Mouse (Mus musculus) midbrain, embryonic 11.5 days (tissue): ENCODE data around the gene Foxn3. TPM values are rescaled to one million over a fixed set of nuclear protein-coding genes. Genes with fewer than 3 reads are reported as not detected.

Experiments
- ATAC-seq: fragments of 200-750 bp; cut with Nextera tagmentation; 2 replicates; pipeline ENCODE4 v1.8.0; 2017; ENCODE audit warnings: moderate TSS enrichment, moderate library complexity; ENCODE audit not compliant: low FRiP score
- DNase-seq: peaks from one replicate; pipeline ENCODE4 v3.0.0; 2015; ENCODE audit warnings: low spot score; ENCODE audit errors: missing footprints
- H3K27ac ChIP-seq: fragments of 300-500 bp; sonication (generic); 2 replicates; pipeline ENCODE4 v1.5.1; 2014; ENCODE audit warnings: low read depth, low read length
- H3K27me3 ChIP-seq: fragments of 300-500 bp; sonication (generic); 2 replicates; pipeline ENCODE4 v1.6.1; 2014; ENCODE audit warnings: mild to moderate bottlenecking, low read length, moderate library complexity, mixed read lengths; ENCODE audit not compliant: control insufficient read depth, insufficient read depth
- H3K36me3 ChIP-seq: fragments of 300-500 bp; sonication (generic); 2 replicates; pipeline ENCODE4 v1.6.1; 2014; ENCODE audit warnings: mild to moderate bottlenecking, low read length, moderate library complexity, mixed read lengths; ENCODE audit not compliant: control insufficient read depth, insufficient read depth
- H3K4me1 ChIP-seq: fragments of 300-500 bp; sonication (generic); 2 replicates; pipeline ENCODE4 v1.6.1; 2014; ENCODE audit warnings: low read length; ENCODE audit not compliant: control insufficient read depth, insufficient read depth
- H3K4me2 ChIP-seq: fragments of 300-500 bp; sonication (generic); 2 replicates; pipeline ENCODE4 v1.6.1; 2014; ENCODE audit warnings: mild to moderate bottlenecking, moderate library complexity
- H3K4me3 ChIP-seq: fragments of 300-500 bp; sonication (generic); 2 replicates; pipeline ENCODE4 v1.5.1; 2014; ENCODE audit warnings: low read depth, low read length
- H3K9ac ChIP-seq: fragments of 300-500 bp; sonication (generic); 2 replicates; pipeline ENCODE4 v1.6.1; 2014; ENCODE audit warnings: low read length
- H3K9me3 ChIP-seq: fragments of 300-500 bp; sonication (generic); 2 replicates; pipeline ENCODE4 v1.6.1; 2016; ENCODE audit warnings: low read length; ENCODE audit not compliant: control insufficient read depth
- WGBS: fragments of 180-500 bp; shearing (Covaris S2); extraction: QIAGEN DNeasy Blood & Tissue Kit; methylation state at CpG from one replicate; pipeline ENCODE4 v1.1.7; 2014; 5-methylcytosine and 5-hydroxymethylcytosine counted together
- polyA plus RNA-seq: library from polyadenylated mRNA; unstranded; fragments of >200 nt; fragmentation: Nextera tagmentation; extraction: Ambion mirVana; gene quantifications from 2 replicates; pipeline ENCODE4 v1.2.1, GENCODE M21; 2014

Gene Foxn3
- polyA plus RNA-seq, 1 experiment from 2014 or later: 73.8 TPM

GRCm38 (mm10) chr12:99267732-99268131 is 295.6 kb downstream of the Foxn3 start:
- Histone ChIP-seq H3K27ac (no peak overlapping the region), H3K4me1 (peaks cover 15% of the 10 kb centered on the region), H3K9ac (no peak overlapping the region), H3K4me2 (no peak overlapping the region), H3K4me3 (no peak overlapping the region), H3K36me3 (no peaks in the 10 kb centered on the region), H3K27me3 (no peaks in the 10 kb centered on the region), H3K9me3 (no peaks in the 10 kb centered on the region)
- 81% methylated on average over 11 of the region's 11 CpGs for WGBS
- DNase-seq: no peak
- ATAC-seq: no peak

GRCm38 (mm10) chr12:99266434-99266833 is 296.9 kb downstream of the Foxn3 start:
- WGBS: 92% methylated on average over 7 of the region's 7 CpGs
- Histone ChIP-seq H3K27me3 (no peaks in the 10 kb centered on the region), H3K4me2 (no peak overlapping the region), H3K4me1 (peaks cover 15% of the 10 kb centered on the region), H3K27ac (no peak overlapping the region), H3K9ac (no peak overlapping the region), H3K36me3 (no peaks in the 10 kb centered on the region), H3K4me3 (no peak overlapping the region), H3K9me3 (no peaks in the 10 kb centered on the region)
- ATAC-seq: no peak
- DNase-seq: no peak

GRCm38 (mm10) chr12:99265777-99266176 is 297.6 kb downstream of the Foxn3 start:
- WGBS: 91% methylated on average over 6 of the region's 6 CpGs
- Histone ChIP-seq H3K27ac (no peak overlapping the region), H3K27me3 (no peaks in the 10 kb centered on the region), H3K4me3 (no peak overlapping the region), H3K9me3 (no peaks in the 10 kb centered on the region), H3K9ac (no peak overlapping the region), H3K4me2 (no peak overlapping the region), H3K36me3 (no peaks in the 10 kb centered on the region), H3K4me1 (peaks cover 12% of the 10 kb centered on the region)
- ATAC-seq: no peak
- no peak for DNase-seq

- no peak overlapping the region for H3K27ac ChIP-seq
- no peak overlapping the region for H3K9ac ChIP-seq
- H3K4me1 ChIP-seq: peaks cover 9% of the 10 kb centered on the region
- H3K4me3 ChIP-seq: no peak overlapping the region
- WGBS: 79% methylated on average over 7 of the region's 7 CpGs
- DNase-seq: no peak
- H3K4me2 ChIP-seq: no peak overlapping the region
- H3K27me3 ChIP-seq: no peaks in the 10 kb centered on the region
- H3K9me3 ChIP-seq: no peaks in the 10 kb centered on the region
- no peaks in the 10 kb centered on the region for H3K36me3 ChIP-seq
- no peak for ATAC-seq
Measured at GRCm38 (mm10) chr12:99264386-99264785, 299.0 kb downstream of the Foxn3 start.

GRCm38 (mm10) chr12:99263592-99264335 is 299.6 kb downstream of the Foxn3 start:
- H3K36me3 ChIP-seq: no peaks in the 10 kb centered on the region
- no peak overlapping the region for H3K4me2 ChIP-seq
- H3K4me3 ChIP-seq: no peak overlapping the region
- no peak overlapping the region for H3K27ac ChIP-seq
- H3K9ac ChIP-seq: no peak overlapping the region
- no peaks in the 10 kb centered on the region for H3K9me3 ChIP-seq
- peaks cover 3% of the 10 kb centered on the region for H3K4me1 ChIP-seq
- no peak for ATAC-seq
- no peak for DNase-seq
- 91% methylated on average over 12 of the region's 12 CpGs for WGBS
- H3K27me3 ChIP-seq: no peaks in the 10 kb centered on the region

- H3K9me3 ChIP-seq: no peaks in the 10 kb centered on the region
- H3K27ac ChIP-seq: no peak overlapping the region
- H3K36me3 ChIP-seq: no peaks in the 10 kb centered on the region
- no peaks in the 10 kb centered on the region for H3K27me3 ChIP-seq
- WGBS: 89% methylated on average over 1 of the region's 1 CpGs
- no peak overlapping the region for H3K4me2 ChIP-seq
- no peak overlapping the region for H3K9ac ChIP-seq
- no peak for DNase-seq
- no peak for ATAC-seq
- H3K4me3 ChIP-seq: no peak overlapping the region
- H3K4me1 ChIP-seq: peaks cover 2% of the 10 kb centered on the region; the same call in 1 of the 2 replicates
Measured at GRCm38 (mm10) chr12:99262840-99263239, 300.5 kb downstream of the Foxn3 start.

- Histone ChIP-seq H3K4me1 (peaks cover 2% of the 10 kb centered on the region; the same call in 1 of the 2 replicates), H3K9me3 (no peaks in the 10 kb centered on the region), H3K36me3 (no peaks in the 10 kb centered on the region), H3K4me2 (no peak overlapping the region), H3K9ac (no peak overlapping the region), H3K27ac (no peak overlapping the region), H3K27me3 (no peaks in the 10 kb centered on the region), H3K4me3 (no peak overlapping the region)
- no peak for DNase-seq
- WGBS: 93% methylated on average over 11 of the region's 11 CpGs
- no peak for ATAC-seq
Measured at GRCm38 (mm10) chr12:99262066-99262599, 301.2 kb downstream of the Foxn3 start.

GRCm38 (mm10) chr12:99260171-99260570 is 303.2 kb downstream of the Foxn3 start:
- H3K9ac ChIP-seq: no peak overlapping the region
- no peaks in the 10 kb centered on the region for H3K9me3 ChIP-seq
- no peak for ATAC-seq
- no peaks in the 10 kb centered on the region for H3K4me1 ChIP-seq
- no peak for DNase-seq
- H3K4me3 ChIP-seq: no peak overlapping the region
- 80% methylated on average over 10 of the region's 10 CpGs for WGBS
- H3K36me3 ChIP-seq: no peaks in the 10 kb centered on the region
- no peak overlapping the region for H3K27ac ChIP-seq
- no peaks in the 10 kb centered on the region for H3K27me3 ChIP-seq
- H3K4me2 ChIP-seq: no peak overlapping the region

- H3K27me3 ChIP-seq: no peaks in the 10 kb centered on the region
- H3K27ac ChIP-seq: no peak overlapping the region
- no peaks in the 10 kb centered on the region for H3K4me1 ChIP-seq
- no peak overlapping the region for H3K4me2 ChIP-seq
- no peak overlapping the region for H3K4me3 ChIP-seq
- WGBS: 92% methylated on average over 5 of the region's 5 CpGs
- H3K9ac ChIP-seq: no peak overlapping the region
- no peaks in the 10 kb centered on the region for H3K36me3 ChIP-seq
- no peak for ATAC-seq
- H3K9me3 ChIP-seq: no peaks in the 10 kb centered on the region
- DNase-seq: no peak
Measured at GRCm38 (mm10) chr12:99257570-99257969, 305.8 kb downstream of the Foxn3 start.
